Mouse (Mus musculus): ENCODE measurements around the gene Nudt1. TPM values are rescaled to one million over a fixed set of nuclear protein-coding genes. Genes with fewer than 3 reads are reported as not detected.

Nudt1 gene
- polyA plus RNA-seq (2011; ENCODE audit: insufficient read depth, insufficient read length, low read depth, missing spikeins): 39.4 and 40.9 TPM in 2 replicates

DNA sequence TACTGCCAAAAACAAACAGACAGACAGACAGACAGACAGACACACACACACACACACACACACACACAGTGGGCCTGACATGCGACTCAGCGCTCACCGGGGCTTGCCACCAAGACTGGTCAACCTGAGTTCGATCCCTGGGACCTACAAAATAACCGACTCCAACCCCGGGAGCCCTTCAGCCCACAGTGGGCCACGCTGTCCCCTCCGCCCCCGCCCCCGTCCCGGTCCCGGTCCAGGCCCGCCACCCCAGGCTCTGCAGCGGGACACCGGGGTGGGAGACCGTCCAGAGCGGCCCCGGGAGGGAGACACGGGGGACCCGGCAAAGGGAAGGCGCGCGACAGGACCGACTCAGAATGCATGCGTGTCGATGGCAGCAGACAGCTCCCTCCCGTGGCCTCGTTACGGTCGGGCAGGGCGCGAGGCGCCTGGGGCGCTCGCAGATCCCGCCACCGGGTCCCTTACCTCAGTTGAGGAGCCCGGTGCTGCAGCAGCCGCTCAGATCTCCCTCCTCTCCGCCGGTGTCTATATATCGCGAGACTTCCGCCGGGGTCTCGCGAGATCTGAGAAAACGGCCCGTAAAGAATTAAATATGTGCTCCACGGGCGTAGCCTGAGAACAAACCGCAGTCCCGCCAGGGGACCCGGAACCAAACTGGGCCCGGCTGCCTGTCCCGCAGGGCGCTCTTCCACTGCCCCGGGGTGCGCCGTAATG lies at the start of gene Nudt1, which contains the start of gene Mad1l1:
TSS of gene Nudt1 (plus strand) at position 615 of the 714 bp plus-strand sequence.
TSS of gene Mad1l1 (minus strand) at position 511 of the 714 bp plus-strand sequence.
- peak within 1 kb of the TSS; percentile 88 for H3K4me3 ChIP-seq (ENCODE audit: low read depth, low read length)
- no peak for TF ChIP-seq CTCF (IDR thresholded peaks at IDR 0.05; ENCODE audit: low read depth, low read length)
- peak; percentile 41; the same call in 1 of the 2 replicates for TF ChIP-seq EP300 (IDR thresholded peaks at IDR 0.05; ENCODE audit: insufficient read depth, low read depth, low read length)
- TF ChIP-seq POLR2A (IDR thresholded peaks at IDR 0.05; ENCODE audit: insufficient read depth, low read length): peak; percentile 17
- no peaks in the 10 kb centered on the region for H3K27me3 ChIP-seq (ENCODE audit: control insufficient read depth, insufficient read depth, low read length, poor library complexity, severe bottlenecking)
- H3K4me1 ChIP-seq (ENCODE audit: control insufficient read depth, insufficient read depth, low read length): no peaks in the 10 kb centered on the region
- no peaks in the 10 kb centered on the region for H3K9me3 ChIP-seq (replicated peaks; ENCODE audit: control insufficient read depth, insufficient read depth, low read length, poor library complexity, severe bottlenecking)
- H3K27ac ChIP-seq (ENCODE audit: insufficient read depth, low read length): peak within 1 kb of the TSS; percentile 27
- H3K36me3 ChIP-seq (ENCODE audit: control insufficient read depth, insufficient read depth, low read length, poor library complexity, severe bottlenecking): no peaks in the 10 kb centered on the region
- H3K9ac ChIP-seq (ENCODE audit: low read depth, poor library complexity, severe bottlenecking): peak within 1 kb of the TSS; percentile 87

DNA sequence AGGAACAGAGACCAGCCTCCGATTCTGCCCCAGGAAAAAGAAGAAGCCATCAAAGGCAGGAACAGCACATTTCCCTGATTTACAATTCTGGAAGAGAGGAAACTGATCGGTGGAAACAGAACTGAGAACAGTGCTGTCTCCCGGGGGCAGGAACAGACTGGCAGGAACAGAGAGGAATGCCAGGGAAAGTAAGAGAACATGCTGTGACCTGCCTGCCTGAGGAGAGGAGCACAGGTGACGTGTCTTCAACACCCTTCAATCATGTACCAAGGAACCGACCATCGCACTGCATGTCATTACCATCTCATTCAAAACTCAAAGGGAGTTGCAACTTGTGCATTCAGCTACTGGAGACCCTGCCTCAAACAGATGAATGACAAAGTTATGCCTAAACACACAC lies 44.7 kb upstream of the Nudt1 start:
- Histone ChIP-seq H3K27me3 (ENCODE audit: control insufficient read depth, insufficient read depth, low read length, poor library complexity, severe bottlenecking) (no peaks in the 10 kb centered on the region), H3K9me3 (replicated peaks; ENCODE audit: control insufficient read depth, insufficient read depth, low read length, poor library complexity, severe bottlenecking) (no peaks in the 10 kb centered on the region), H3K9ac (ENCODE audit: low read depth, poor library complexity, severe bottlenecking) (no peak overlapping the region), H3K27ac (ENCODE audit: insufficient read depth, low read length) (no peak overlapping the region), H3K36me3 (ENCODE audit: control insufficient read depth, insufficient read depth, low read length, poor library complexity, severe bottlenecking) (no peaks in the 10 kb centered on the region; the same call in 1 of the 2 replicates), H3K4me1 (ENCODE audit: control insufficient read depth, insufficient read depth, low read length) (no peaks in the 10 kb centered on the region), H3K4me3 (ENCODE audit: low read depth, low read length) (no peak overlapping the region)
- no peak for TF ChIP-seq EP300 (IDR thresholded peaks at IDR 0.05; ENCODE audit: insufficient read depth, low read depth, low read length)
- TF ChIP-seq CTCF (IDR thresholded peaks at IDR 0.05; ENCODE audit: low read depth, low read length): no peak
- no peak for TF ChIP-seq POLR2A (IDR thresholded peaks at IDR 0.05; ENCODE audit: insufficient read depth, low read length)

DNA sequence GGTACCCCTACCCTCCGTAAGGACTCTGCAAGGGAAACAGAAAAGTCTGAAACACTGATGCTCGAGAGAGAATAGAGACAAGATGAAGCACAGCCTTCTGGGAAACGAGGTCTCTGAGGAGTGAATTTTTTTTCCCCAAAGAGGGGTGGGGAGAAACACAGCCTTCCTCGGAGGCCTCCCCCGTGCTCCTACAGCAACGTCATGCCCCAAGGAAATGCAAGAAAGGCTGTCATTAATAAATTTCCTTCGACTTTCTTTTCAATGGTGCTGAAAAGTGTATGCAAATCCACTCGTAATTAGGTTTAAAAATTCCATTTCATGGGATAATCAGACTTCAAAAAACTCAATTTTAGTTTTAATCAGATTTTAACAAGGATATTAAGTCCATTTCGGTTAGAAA lies 41.3 kb upstream of the Nudt1 start:
- Histone ChIP-seq H3K27ac (ENCODE audit: insufficient read depth, low read length) (no peak overlapping the region), H3K4me3 (ENCODE audit: low read depth, low read length) (no peak overlapping the region), H3K27me3 (ENCODE audit: control insufficient read depth, insufficient read depth, low read length, poor library complexity, severe bottlenecking) (no peaks in the 10 kb centered on the region), H3K9me3 (replicated peaks; ENCODE audit: control insufficient read depth, insufficient read depth, low read length, poor library complexity, severe bottlenecking) (no peaks in the 10 kb centered on the region), H3K4me1 (ENCODE audit: control insufficient read depth, insufficient read depth, low read length) (peaks cover 3% of the 10 kb centered on the region), H3K36me3 (ENCODE audit: control insufficient read depth, insufficient read depth, low read length, poor library complexity, severe bottlenecking) (no peaks in the 10 kb centered on the region), H3K9ac (ENCODE audit: low read depth, poor library complexity, severe bottlenecking) (no peak overlapping the region)
- TF ChIP-seq EP300 (IDR thresholded peaks at IDR 0.05; ENCODE audit: insufficient read depth, low read depth, low read length) (no peak), POLR2A (IDR thresholded peaks at IDR 0.05; ENCODE audit: insufficient read depth, low read length) (no peak), CTCF (IDR thresholded peaks at IDR 0.05; ENCODE audit: low read depth, low read length) (no peak)

DNA sequence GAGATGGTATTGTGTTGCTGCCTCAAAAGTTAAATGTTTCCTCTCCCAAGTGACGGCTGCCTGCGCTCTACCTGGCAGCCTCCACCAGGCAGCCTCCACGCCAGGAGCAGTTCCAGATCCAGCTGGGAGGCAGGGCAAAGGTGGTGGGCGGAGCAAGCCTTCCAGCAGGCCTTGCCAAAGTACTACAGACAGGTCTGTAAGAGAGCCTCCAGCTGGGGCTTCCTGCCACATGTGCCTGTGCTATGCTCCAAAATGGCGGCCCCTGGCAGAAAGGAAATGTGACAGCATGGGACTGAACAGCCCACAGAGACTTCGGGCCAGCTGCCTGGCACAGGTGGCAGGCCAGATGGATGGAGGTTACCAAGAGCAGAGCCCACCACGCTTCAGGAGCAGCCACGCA lies 39.1 kb upstream of the Nudt1 start:
- Histone ChIP-seq H3K9me3 (replicated peaks; ENCODE audit: control insufficient read depth, insufficient read depth, low read length, poor library complexity, severe bottlenecking) (no peaks in the 10 kb centered on the region), H3K27me3 (ENCODE audit: control insufficient read depth, insufficient read depth, low read length, poor library complexity, severe bottlenecking) (no peaks in the 10 kb centered on the region), H3K9ac (ENCODE audit: low read depth, poor library complexity, severe bottlenecking) (no peak overlapping the region; the same call in 1 of the 2 replicates), H3K27ac (ENCODE audit: insufficient read depth, low read length) (0 out of 2 replicates have a peak overlapping the region, but pooled peaks have one; percentile 8), H3K4me3 (ENCODE audit: low read depth, low read length) (peak overlapping the region; percentile 29), H3K4me1 (ENCODE audit: control insufficient read depth, insufficient read depth, low read length) (peaks cover 3% of the 10 kb centered on the region), H3K36me3 (ENCODE audit: control insufficient read depth, insufficient read depth, low read length, poor library complexity, severe bottlenecking) (no peaks in the 10 kb centered on the region)
- TF ChIP-seq POLR2A (IDR thresholded peaks at IDR 0.05; ENCODE audit: insufficient read depth, low read length) (peak; percentile 49), CTCF (IDR thresholded peaks at IDR 0.05; ENCODE audit: low read depth, low read length) (no peak), EP300 (IDR thresholded peaks at IDR 0.05; ENCODE audit: insufficient read depth, low read depth, low read length) (no peak)

DNA sequence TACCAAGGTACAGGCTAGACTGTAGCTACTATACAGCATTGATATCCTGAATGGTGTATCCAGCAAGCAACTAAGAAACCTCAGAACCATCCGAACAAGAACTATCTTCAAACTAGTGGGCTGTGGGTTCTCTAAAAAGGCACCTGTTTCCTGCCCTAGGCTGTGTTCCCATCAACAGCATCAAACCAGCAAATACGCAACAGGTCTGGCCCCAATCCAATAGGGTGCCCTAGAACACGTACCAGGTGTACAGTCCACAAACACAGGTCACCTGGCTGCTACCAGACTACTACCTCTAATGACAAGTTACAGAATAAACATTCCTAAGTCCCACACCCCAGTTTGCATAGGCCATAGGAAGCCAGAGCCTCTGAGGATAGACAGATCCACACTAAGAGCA lies 38.6 kb upstream of the Nudt1 start:
- Histone ChIP-seq H3K4me1 (ENCODE audit: control insufficient read depth, insufficient read depth, low read length) (peaks cover 3% of the 10 kb centered on the region), H3K9me3 (replicated peaks; ENCODE audit: control insufficient read depth, insufficient read depth, low read length, poor library complexity, severe bottlenecking) (no peaks in the 10 kb centered on the region), H3K4me3 (ENCODE audit: low read depth, low read length) (no peak overlapping the region), H3K27me3 (ENCODE audit: control insufficient read depth, insufficient read depth, low read length, poor library complexity, severe bottlenecking) (no peaks in the 10 kb centered on the region), H3K27ac (ENCODE audit: insufficient read depth, low read length) (no peak overlapping the region), H3K9ac (ENCODE audit: low read depth, poor library complexity, severe bottlenecking) (no peak overlapping the region), H3K36me3 (ENCODE audit: control insufficient read depth, insufficient read depth, low read length, poor library complexity, severe bottlenecking) (no peaks in the 10 kb centered on the region)
- TF ChIP-seq POLR2A (IDR thresholded peaks at IDR 0.05; ENCODE audit: insufficient read depth, low read length) (no peak), CTCF (IDR thresholded peaks at IDR 0.05; ENCODE audit: low read depth, low read length) (no peak), EP300 (IDR thresholded peaks at IDR 0.05; ENCODE audit: insufficient read depth, low read depth, low read length) (no peak)

DNA sequence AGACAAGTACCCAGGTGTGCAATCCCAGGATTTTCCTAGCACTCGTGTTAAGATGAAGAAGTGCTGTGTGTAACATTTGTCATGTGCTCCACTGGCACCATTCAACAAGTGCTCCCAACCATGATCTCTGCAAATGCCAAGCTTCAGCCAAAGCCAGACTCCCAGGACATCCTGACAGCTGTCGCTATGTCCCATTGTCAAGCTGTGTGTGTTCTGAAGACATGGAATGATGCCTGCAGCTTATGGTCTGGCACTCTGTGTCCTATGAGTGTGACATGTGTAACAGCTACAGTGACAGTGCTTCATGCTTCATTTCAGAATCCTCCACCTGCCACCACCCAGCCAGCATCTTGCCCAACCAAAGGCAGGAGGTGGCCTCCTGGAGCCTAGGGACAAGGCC lies 37.4 kb upstream of the Nudt1 start:
- Histone ChIP-seq H3K27ac (ENCODE audit: insufficient read depth, low read length) (no peak overlapping the region), H3K9ac (ENCODE audit: low read depth, poor library complexity, severe bottlenecking) (no peak overlapping the region), H3K4me1 (ENCODE audit: control insufficient read depth, insufficient read depth, low read length) (peaks cover 3% of the 10 kb centered on the region), H3K9me3 (replicated peaks; ENCODE audit: control insufficient read depth, insufficient read depth, low read length, poor library complexity, severe bottlenecking) (no peaks in the 10 kb centered on the region), H3K27me3 (ENCODE audit: control insufficient read depth, insufficient read depth, low read length, poor library complexity, severe bottlenecking) (no peaks in the 10 kb centered on the region), H3K36me3 (ENCODE audit: control insufficient read depth, insufficient read depth, low read length, poor library complexity, severe bottlenecking) (no peaks in the 10 kb centered on the region), H3K4me3 (ENCODE audit: low read depth, low read length) (no peak overlapping the region)
- TF ChIP-seq POLR2A (IDR thresholded peaks at IDR 0.05; ENCODE audit: insufficient read depth, low read length): no peak
- no peak for TF ChIP-seq CTCF (IDR thresholded peaks at IDR 0.05; ENCODE audit: low read depth, low read length)
- TF ChIP-seq EP300 (IDR thresholded peaks at IDR 0.05; ENCODE audit: insufficient read depth, low read depth, low read length): no peak

Data from ES-Bruce4 (cell line).